Mouse (Mus musculus) E14TG2a.4 (cell line): ENCODE results near the gene Slc35b3.

ENCODE experiments used
- CTCF ChIP-seq: conservative IDR thresholded peaks from 2 replicates; pipeline ENCODE4 v1.5.1; 2014; ENCODE audit warnings: low read length
- NANOG ChIP-seq: IDR thresholded peaks from 2 replicates; pipeline ENCODE4 v1.6.1; 2014; ENCODE audit warnings: borderline replicate concordance, low read length, mixed read lengths
- POU5F1 ChIP-seq: IDR thresholded peaks from 2 replicates; pipeline ENCODE4 v1.6.1; 2014; ENCODE audit warnings: low read length, borderline replicate concordance

DNA sequence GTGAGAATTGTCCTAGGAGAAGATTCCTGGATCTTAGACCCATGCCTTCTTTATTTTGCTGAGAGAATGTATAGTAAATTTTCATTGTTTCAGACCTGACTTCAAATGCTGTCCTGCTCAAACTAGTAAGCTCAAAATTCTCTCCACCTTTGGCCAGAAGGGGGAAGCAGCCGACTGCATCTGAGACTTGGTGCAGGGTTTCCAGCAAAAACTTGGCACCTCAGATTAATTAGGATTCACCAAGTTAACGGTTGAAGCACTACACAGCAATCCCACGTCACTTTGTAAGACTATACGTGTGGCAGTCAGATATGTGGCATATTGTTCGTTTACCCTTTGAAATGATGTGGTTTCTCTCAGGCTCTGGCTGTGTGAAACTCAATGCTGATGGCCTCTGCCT is 31.9 kb upstream of the Slc35b3 start:
- peak; percentile 35 for TF ChIP-seq CTCF
- TF ChIP-seq NANOG: no peak
- TF ChIP-seq POU5F1: no peak
